Mouse (Mus musculus): ENCODE measurements at regions not wholly inside any gene's neighbourhood (a gene's known extent, or its start where the extent isn't known, plus 50 kb on each side); places are given as distances from the start of the nearest gene placed in this dataset.

GRCm38 (mm10) chr15:36945309-36945708 is 62.3 kb downstream of the Zfp706 start:
- DNase-seq (ENCODE audit: low read depth, low spot score), result no peak

GRCm38 (mm10) chr15:36944556-36945171 is 62.9 kb downstream of the Zfp706 start:
- DNase-seq (ENCODE audit: low read depth, low spot score), result no peak

DNA sequence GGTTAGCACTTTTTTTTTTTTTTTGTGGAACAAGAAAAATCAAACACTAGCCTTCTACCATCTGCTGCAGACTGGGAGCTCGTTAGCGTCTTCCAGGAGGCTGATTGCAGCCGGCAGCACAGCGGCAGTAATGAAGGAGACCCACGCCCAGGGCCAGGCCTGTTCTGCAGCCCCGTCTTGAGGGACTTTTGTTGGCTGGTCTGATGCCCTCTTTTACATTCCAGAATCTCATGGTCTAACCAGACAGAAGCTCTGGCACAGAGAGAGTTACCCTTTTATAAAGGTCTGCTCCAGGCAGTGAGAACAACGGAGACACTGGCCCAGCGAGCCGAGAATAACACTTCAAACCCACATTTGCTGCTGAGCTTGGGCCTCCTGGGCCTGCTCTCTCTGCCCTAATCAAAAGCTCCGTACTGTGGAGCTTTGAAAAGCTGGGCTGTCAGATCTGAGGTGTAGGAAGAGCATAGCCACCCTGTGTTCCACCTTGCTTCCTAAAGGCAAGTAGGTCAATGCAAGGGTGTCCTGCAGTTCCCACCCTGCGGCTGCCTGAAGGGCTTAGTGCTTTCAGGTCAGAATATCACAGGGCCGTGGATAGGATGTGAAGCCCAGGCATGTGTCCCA is 64.0 kb downstream of the Zfp706 start:
- DNase-seq (ENCODE audit: low read depth, low spot score), result no peak

GRCm38 (mm10) chr15:36942261-36942660 is 65.3 kb downstream of the Zfp706 start:
- DNase-seq (ENCODE audit: low read depth, low spot score), result no peak

DNA sequence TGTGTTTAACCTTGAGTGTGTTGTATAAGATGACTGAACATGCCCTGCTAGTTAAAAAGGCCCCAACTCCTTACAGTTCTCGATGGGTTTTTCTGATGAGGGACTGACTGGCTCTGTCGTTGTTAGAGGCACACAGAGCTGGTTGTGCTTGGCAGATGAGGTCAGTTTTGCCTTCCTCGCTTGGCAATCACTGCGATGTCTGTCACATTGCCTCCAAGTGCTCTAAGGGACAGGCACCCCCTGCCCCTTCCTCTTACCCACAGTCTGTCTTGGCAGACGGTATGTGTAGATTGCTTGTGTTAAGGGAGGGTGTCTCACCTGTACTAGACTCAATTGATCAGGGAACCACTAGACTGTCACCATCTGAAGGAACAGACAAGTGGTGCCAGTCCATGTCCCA is 65.8 kb downstream of the Zfp706 start:
- DNase-seq (ENCODE audit: low read depth, low spot score), result no peak

DNA sequence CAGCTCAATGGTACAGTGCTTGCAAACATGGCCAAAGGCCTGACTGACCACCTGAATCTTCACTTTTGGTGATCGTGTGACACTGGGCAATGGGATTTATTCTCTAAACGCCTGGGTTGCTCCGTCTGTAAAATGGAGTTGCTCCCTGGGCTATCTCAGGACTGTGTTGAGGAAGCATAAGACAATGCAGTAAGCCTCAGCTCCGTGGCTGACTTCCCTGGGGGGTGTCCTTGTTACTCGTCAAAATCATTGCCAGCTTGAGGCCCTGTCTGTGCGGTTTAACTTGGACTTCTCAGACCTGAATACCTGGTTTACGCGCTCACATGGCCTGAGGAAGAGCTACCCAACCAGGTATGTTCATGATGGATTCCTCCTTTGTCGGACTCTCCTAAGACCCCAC is 68.0 kb downstream of the Zfp706 start:
- DNase-seq (ENCODE audit: low read depth, low spot score), result no peak

GRCm38 (mm10) chr15:36939153-36939552 is 68.4 kb downstream of the Zfp706 start:
- DNase-seq (ENCODE audit: low read depth, low spot score), result no peak

GRCm38 (mm10) chr15:36938511-36939150 is 68.9 kb downstream of the Zfp706 start:
- peak; percentile 96 for DNase-seq (ENCODE audit: low read depth, low spot score)

DNA sequence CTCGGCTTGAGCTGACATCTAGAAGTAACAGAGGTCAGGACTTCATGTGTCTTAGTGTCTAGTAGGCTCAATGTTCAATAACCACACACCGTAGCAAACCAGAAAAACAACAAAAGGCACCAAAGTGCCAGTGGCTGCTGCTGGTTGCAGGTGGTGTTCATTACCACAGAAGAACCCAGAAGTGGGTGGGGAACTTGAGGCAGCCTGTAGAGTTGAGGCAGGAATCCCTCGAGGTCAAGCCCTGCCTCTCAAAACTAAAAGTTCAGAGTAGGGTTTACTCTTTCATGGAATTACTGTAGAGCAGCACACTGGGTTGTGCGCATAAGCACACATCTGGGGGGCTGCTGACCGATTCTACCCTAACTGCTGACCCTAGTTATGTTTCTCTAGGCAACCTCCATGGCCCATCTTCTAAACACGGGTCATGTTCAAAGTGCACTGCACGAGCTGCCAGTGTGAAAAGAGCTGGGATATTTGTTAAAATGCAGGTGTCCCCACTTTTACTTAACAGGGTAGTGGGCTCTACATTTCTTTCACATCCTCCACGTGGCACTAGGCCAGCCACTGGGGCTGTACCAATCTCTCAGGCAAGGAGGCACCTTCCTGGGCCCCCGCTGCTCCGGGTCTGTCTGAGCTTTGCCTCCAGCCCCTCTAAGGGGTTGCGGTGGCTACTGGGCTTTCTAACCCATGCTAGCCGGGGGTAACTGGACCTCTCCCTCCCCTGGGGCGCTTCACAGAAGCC is 69.6 kb downstream of the Zfp706 start:
- peak; percentile 67 for DNase-seq (ENCODE audit: low read depth, low spot score)

GRCm38 (mm10) chr15:36937067-36937657 is 70.4 kb downstream of the Zfp706 start:
- no peak for DNase-seq (ENCODE audit: low read depth, low spot score)

GRCm38 (mm10) chr15:36934801-36935200 is 72.8 kb downstream of the Zfp706 start:
- DNase-seq (ENCODE audit: low read depth, low spot score), result no peak

- no peak for DNase-seq (ENCODE audit: low read depth, low spot score)
Measured at GRCm38 (mm10) chr15:36933581-36933991, 74.0 kb downstream of the Zfp706 start.

DNA sequence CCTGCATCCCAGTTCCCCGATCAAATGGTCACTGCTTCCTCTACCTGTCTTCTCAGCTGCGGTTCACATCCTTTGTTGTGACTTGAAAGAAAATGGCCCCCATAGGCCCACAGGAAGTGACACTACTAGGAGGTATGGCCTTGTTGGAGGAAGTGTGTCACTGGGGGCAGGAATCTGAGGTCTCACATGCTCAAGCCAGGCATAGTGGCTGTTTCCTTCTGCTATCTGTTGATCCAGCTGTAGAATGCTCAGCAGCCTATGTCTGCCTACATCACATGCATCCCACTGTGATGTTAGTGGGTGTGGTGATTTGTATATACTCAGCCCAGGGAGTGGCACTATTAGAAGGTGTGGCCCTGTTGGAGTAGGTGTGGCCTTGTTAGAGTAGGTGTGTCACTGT is 76.1 kb downstream of the Zfp706 start:
- peak; percentile 88 for DNase-seq (ENCODE audit: low read depth, low spot score)

DNA sequence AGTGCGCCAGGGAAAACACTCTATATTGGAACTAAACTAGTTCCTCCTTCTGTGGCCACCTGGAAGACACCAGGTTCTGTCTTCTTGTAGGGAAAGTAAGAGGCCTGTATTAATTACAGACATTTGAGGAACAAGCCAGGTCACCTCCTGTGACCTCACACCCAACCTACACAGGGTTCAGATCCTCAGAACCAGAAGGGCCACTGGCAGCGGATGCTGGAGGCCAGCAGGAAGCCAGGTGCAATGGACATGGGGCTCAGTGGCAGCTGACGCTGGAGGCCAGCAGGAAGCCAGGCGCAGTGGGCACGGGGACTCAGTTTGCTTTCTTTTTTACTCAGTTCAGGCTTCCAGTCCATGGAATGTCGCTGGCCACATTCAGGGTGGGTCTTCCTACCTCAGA is 77.1 kb downstream of the Zfp706 start:
- DNase-seq (ENCODE audit: low read depth, low spot score), result no peak

DNA sequence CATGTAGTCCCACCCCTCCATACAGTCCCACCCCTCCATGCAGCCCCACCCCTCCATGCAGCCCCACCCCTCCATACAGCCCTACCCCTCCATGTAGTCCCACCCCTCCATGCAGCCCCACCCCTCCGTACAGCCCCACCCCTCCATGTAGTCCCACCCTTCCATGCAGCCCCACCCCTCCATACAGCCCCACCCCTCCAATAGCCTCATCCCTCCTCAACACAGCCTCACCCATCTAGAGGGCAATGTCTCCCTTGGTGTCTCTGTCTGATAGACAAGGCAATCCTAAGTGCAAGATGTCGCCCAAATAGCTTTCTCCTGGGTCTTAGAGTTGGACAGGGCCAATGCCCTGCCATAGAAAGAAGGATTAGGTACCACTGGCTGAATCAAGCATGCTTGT is 77.8 kb downstream of the Zfp706 start:
- peak; percentile 77 for DNase-seq (ENCODE audit: low read depth, low spot score)

DNA sequence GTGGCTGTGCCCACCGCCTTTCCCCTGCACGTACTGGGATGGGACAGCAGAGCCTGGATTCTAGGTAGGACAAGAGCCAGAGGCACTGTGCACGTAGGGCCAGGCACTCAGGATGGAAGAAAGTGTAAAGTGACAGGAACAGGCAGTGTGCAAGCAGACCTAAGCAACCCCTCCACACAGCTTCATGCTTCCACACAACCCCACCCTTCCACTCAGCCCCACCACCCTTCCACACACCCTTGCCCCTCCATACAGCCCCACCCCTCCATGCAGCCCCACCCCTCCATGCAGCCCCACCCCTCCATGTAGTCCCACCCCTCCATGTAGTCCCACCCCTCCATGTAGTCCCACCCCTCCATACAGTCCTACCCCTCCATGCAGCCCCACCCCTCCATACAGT is 78.5 kb downstream of the Zfp706 start:
- DNase-seq (ENCODE audit: low read depth, low spot score), result peak; percentile 51

DNA sequence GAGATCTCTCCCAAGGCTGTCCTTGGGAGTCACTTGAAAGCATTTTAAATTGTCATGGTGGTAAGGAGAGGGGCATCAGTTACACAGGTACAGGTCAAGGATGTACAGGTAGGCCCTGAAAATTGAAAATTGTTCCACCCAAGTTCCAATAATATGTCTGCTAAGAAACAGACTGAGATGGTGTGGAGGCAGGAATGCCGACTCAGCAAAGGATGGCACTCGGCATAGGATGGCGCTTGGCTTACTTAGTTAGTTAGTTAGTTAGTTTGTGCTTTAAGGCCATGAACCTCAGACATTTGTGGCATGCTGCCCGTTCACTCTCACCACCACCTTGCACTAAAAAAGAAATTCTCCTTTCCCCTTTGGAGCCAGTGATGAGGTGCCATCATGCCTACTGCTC is 78.9 kb downstream of the Zfp706 start:
- DNase-seq (ENCODE audit: low read depth, low spot score), result no peak

DNA sequence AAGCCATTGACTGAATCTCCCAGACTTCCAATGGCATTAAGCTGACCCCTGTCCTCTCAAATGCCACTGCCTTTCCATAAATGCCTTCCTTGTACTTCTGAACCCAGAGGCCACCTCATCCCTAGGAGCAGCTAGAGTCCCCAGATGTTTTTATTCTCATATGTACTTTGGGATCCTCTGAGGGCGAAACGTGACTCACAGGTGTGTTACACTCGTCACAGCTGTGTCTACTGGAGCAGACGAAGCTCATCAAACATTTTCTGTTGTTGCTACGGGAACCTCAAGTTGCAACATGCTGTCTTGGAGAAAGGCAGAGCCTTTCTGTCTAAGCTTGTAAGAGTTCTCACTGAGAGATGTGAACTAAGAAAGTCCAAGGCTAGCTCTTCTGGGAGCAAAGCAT is 80.1 kb downstream of the Zfp706 start:
- DNase-seq (ENCODE audit: low read depth, low spot score), result no peak

GRCm38 (mm10) chr15:36924171-36924570 is 83.4 kb downstream of the Zfp706 start:
- DNase-seq (ENCODE audit: low read depth, low spot score), result no peak

DNA sequence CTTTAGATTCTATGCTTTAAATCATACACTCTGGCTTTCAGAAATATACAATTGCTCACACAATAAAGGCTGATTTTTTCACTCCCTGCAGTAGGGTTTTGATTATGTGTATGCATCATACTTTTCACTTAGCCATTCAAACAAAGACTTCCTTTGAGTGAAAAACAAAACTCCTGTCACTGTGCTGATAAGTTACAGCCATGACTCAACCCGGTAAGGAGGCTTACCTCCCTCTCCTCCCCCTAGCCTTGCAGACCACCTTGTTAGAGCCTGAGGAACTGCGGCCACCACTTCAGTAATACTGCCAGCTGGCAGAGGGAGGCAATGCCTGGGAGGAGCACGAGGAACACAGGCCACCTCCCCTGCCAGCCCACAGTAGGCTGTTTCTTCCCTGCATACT is 86.2 kb downstream of the Zfp706 start:
- DNase-seq (ENCODE audit: low read depth, low spot score), result no peak

- DNase-seq (ENCODE audit: low read depth, low spot score), result no peak
Measured at GRCm38 (mm10) chr15:36920886-36921285, 86.7 kb downstream of the Zfp706 start.

GRCm38 (mm10) chr15:36919704-36920103 is 87.9 kb downstream of the Zfp706 start:
- DNase-seq (ENCODE audit: low read depth, low spot score), result no peak

All from R1 (cell line).